Mouse (Mus musculus) bone marrow, adult 2 months (tissue): ENCODE measurements around the gene Tcl1b5.

ENCODE experiments used
- CTCF ChIP-seq: fragments of 200-500 bp; IDR thresholded peaks from 2 replicates; pipeline ENCODE4 v1.5.1; 2011; ENCODE audit warnings: low read length, control low read depth; ENCODE audit not compliant: control insufficient read depth, insufficient read depth
- POLR2A ChIP-seq: fragments of 200-500 bp; IDR thresholded peaks from 2 replicates; pipeline ENCODE4 v1.6.1; 2011; ENCODE audit warnings: low read depth, mild to moderate bottlenecking, control low read depth, low read length, borderline replicate concordance; ENCODE audit not compliant: control insufficient read depth

DNA sequence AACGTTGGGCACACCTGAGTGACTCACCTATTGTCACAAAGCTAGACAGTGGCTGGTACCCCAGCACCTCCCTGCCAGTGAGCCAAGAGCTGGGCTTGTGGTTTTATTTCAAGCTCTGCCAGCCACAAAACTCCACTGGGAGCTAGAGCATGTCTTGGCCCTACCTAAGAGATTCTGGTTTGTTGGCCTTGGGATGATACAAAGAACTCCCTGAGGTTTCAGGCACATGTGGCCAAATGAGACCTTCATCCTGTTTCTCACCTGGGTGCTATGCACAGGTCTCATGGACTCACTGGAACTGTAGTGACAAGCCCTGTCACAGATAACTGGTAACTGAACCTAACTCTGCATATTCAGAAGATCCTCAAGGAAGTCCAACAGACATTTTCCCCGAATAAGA is 48.5 kb upstream of the Tcl1b5 start:
- no peak for TF ChIP-seq CTCF
- no peak for TF ChIP-seq POLR2A
